ENCODE assay signal across 8 mouse cellular contexts in the genomic region with DNA sequence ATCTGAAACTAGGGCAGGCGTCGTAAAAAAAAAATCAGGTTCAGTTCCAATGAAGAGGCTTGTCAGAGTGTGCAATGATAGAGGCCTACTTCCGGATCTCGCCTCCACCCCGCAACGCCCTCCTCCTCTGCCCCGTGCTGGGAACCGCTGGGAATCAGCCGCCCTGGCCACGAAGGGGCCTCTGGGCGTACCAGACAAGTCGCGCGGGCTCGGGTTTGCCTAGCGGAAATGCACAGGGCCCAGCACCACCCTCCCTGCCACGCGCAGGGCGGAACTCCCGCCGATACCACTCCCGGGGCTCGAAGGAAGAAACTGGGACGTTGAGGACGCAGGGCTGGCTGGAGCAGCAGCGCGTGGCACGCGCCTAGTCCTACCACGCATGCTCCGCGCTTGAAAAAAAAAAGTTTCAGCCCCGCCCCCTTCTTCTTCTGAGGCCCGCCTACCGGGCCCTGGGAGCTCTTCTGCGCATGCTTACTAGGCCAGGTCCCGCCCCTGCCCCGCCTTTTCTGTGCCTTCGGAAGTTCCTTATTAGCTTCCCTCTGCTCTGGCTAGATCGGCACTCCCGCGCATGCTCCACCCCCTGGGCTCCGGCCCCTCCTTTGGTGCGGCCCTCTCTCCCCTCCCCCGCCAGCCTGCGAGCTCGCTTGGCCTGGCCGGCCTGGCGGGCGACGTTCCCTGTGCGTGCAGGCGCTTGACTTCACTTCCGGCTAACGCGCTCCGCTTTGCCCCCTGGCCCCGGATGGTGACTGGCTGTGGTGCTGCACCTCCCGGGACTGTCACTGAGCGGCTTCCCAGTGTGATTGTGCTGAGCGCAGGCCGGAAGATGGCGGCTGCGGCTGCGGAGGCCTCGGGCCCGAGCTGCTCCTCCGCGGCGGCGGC. TPM values are rescaled to one million over a fixed set of nuclear protein-coding genes. Genes with fewer than 3 reads are reported as not detected.
DNase-seq lines count a peak whose midpoint lies in the region; ATAC-seq and TF ChIP-seq lines count a peak whose summit lies in the region.

Birc6 (plus strand) TSS at position 567 of the 879 bp plus-strand sequence.

- peak; percentile 84 for TF ChIP-seq POLR2A in olfactory bulb, adult 2 months (IDR thresholded peaks at IDR 0.05; ENCODE audit: insufficient read depth, low read depth, low read length)
- peak; percentile 63 for TF ChIP-seq POLR2A in thymus, adult 2 months (IDR thresholded peaks at IDR 0.05; ENCODE audit: control insufficient read depth, extremely low read depth, insufficient read depth, low read length, poor library complexity)

- peak within 1 kb of the TSS; percentile 98 for H3K9ac ChIP-seq in forebrain, embryonic 16.5 days (replicated peaks; ENCODE audit: low read depth, low read length)
- H3K9ac ChIP-seq in lung, embryonic 14.5 days, result peak within 1 kb of the TSS; percentile 96

- H3K27ac ChIP-seq in forebrain, embryonic 16.5 days (ENCODE audit: low read length), result peak within 1 kb of the TSS; percentile 96
- peak within 1 kb of the TSS; percentile 95 for H3K27ac ChIP-seq in layer of hippocampus, adult 2 months
- peak within 1 kb of the TSS; percentile 99 for H3K27ac ChIP-seq in lung, embryonic 14.5 days (ENCODE audit: low read depth)
- H3K27ac ChIP-seq in olfactory bulb, adult 2 months (ENCODE audit: insufficient read depth, low read depth, low read length), result peak within 1 kb of the TSS; percentile 84
- H3K27ac ChIP-seq in thymus, adult 2 months (ENCODE audit: control insufficient read depth, insufficient read depth, low read length), result peak within 1 kb of the TSS; percentile 75

- H3K9me3 ChIP-seq in G1E (replicated peaks), result no peaks in the 10 kb centered on the region
- no peaks in the 10 kb centered on the region for H3K9me3 ChIP-seq in forebrain, embryonic 16.5 days (ENCODE audit: control insufficient read depth, low read length)
- H3K9me3 ChIP-seq in lung, embryonic 14.5 days (ENCODE audit: low read depth, low read length), result no peaks in the 10 kb centered on the region

- peaks cover 3% of the 10 kb centered on the region for H3K36me3 ChIP-seq in G1E (replicated peaks)
- no peaks in the 10 kb centered on the region for H3K36me3 ChIP-seq in forebrain, embryonic 16.5 days (ENCODE audit: control insufficient read depth, insufficient read depth)
- no peaks in the 10 kb centered on the region for H3K36me3 ChIP-seq in lung, embryonic 14.5 days (ENCODE audit: insufficient read depth)
- H3K36me3 ChIP-seq in thymus, adult 2 months (ENCODE audit: control insufficient read depth, insufficient read depth, low read length), result no peaks in the 10 kb centered on the region

- under 1% methylated on average over 64 of the region's 71 CpGs for WGBS in forebrain, embryonic 16.5 days
- WGBS in lung, embryonic 14.5 days, result under 1% methylated on average over 66 of the region's 71 CpGs
- under 1% methylated on average over 71 of the region's 71 CpGs for WGBS in olfactory bulb, adult 2 months
- under 1% methylated on average over 71 of the region's 71 CpGs for WGBS in thymus, adult 2 months

- H3K4me3 ChIP-seq in G1E (ENCODE audit: low read depth, low read length), result peak within 1 kb of the TSS; percentile 96
- H3K4me3 ChIP-seq in forebrain, embryonic 16.5 days (replicated peaks; ENCODE audit: low read length), result peak within 1 kb of the TSS; percentile 100
- peak within 1 kb of the TSS; percentile 96 for H3K4me3 ChIP-seq in layer of hippocampus, adult 2 months
- peak within 1 kb of the TSS; percentile 96 for H3K4me3 ChIP-seq in lung, embryonic 14.5 days (ENCODE audit: low read depth, low read length)
- peak within 1 kb of the TSS; percentile 81 for H3K4me3 ChIP-seq in olfactory bulb, adult 2 months (ENCODE audit: insufficient read depth, low read depth, low read length)
- peak within 1 kb of the TSS; percentile 95 for H3K4me3 ChIP-seq in thymus, adult 2 months (ENCODE audit: control insufficient read depth, insufficient read depth, low read length)

- no peaks in the 10 kb centered on the region for H3K27me3 ChIP-seq in G1E (ENCODE audit: insufficient read depth, low read length)
- H3K27me3 ChIP-seq in forebrain, embryonic 16.5 days (replicated peaks; ENCODE audit: control insufficient read depth, insufficient read depth, low read length), result no peaks in the 10 kb centered on the region
- no peaks in the 10 kb centered on the region for H3K27me3 ChIP-seq in lung, embryonic 14.5 days (ENCODE audit: insufficient read depth, low read length)
- no peaks in the 10 kb centered on the region for H3K27me3 ChIP-seq in thymus, adult 2 months (ENCODE audit: control insufficient read depth, insufficient read depth, low read length)

- intact Hi-C loops in heart, postnatal 36 days (cut with DNase I), result loop anchor here (2.0 kb wide), 1 partner anchor 39 kb away; the partner anchor contains the start of gene Yipf4

- DNase-seq in G1E (ENCODE audit: low spot score), result peak; percentile 93
- peak; percentile 100 for DNase-seq in cerebellum, adult 18-20 months
- peak; percentile 100 for DNase-seq in heart, postnatal 36 days
- peak; percentile 100 for DNase-seq in layer of hippocampus, adult 2 months (ENCODE audit: low spot score in 2 of 2)
- peak; percentile 100 for DNase-seq in lung, embryonic 14.5 days
- peak; percentile 100 for DNase-seq in thymus, adult 2 months

- no peak for TF ChIP-seq CTCF in G1E (IDR thresholded peaks at IDR 0.05; ENCODE audit: low read depth, low read length)
- TF ChIP-seq CTCF in layer of hippocampus, adult 2 months (conservative IDR thresholded peaks at IDR 0.05), result peak; percentile 34
- TF ChIP-seq CTCF in lung, embryonic 14.5 days (IDR thresholded peaks at IDR 0.05; ENCODE audit: low read depth), result no peak
- TF ChIP-seq CTCF in olfactory bulb, adult 2 months (IDR thresholded peaks at IDR 0.05; ENCODE audit: insufficient read depth, low read depth, low read length), result no peak
- TF ChIP-seq CTCF in thymus, adult 2 months (IDR thresholded peaks at IDR 0.05; ENCODE audit: borderline replicate concordance, control insufficient read depth, extremely low read depth, insufficient read depth, low read length, poor library complexity), result peak; percentile 65; the same call in 1 of the 2 replicates

- ATAC-seq in G1E (ENCODE audit: extremely low read depth, insufficient number of reproducible peaks, low FRiP score, poor library complexity, severe bottlenecking), result peak; percentile 89
- ATAC-seq in forebrain, embryonic 16.5 days, result peak; percentile 97
- peak; percentile 97 for ATAC-seq in lung, embryonic 14.5 days (ENCODE audit: insufficient read depth)

- peak within 1 kb of the TSS; percentile 95 for H3K4me2 ChIP-seq in forebrain, embryonic 16.5 days (ENCODE audit: low read length)
- peak within 1 kb of the TSS; percentile 90 for H3K4me2 ChIP-seq in lung, embryonic 14.5 days

- H3K4me1 ChIP-seq in G1E (ENCODE audit: insufficient read depth, low read depth, low read length), result peaks cover 27% of the 10 kb centered on the region
- peaks cover 19% of the 10 kb centered on the region for H3K4me1 ChIP-seq in forebrain, embryonic 16.5 days (replicated peaks; ENCODE audit: control insufficient read depth, insufficient read depth, low read length)
- H3K4me1 ChIP-seq in lung, embryonic 14.5 days (ENCODE audit: insufficient read depth), result peaks cover 11% of the 10 kb centered on the region
- no peaks in the 10 kb centered on the region for H3K4me1 ChIP-seq in olfactory bulb, adult 2 months (ENCODE audit: control insufficient read depth, insufficient read depth, low read length)
- peaks cover 3% of the 10 kb centered on the region for H3K4me1 ChIP-seq in thymus, adult 2 months (replicated peaks; ENCODE audit: control insufficient read depth, insufficient read depth, low read length)

RNA-seq across cellular contexts. Expression of gene Birc6, which starts in this region (rescaled TPM):
- 266 and 279 TPM in 2 replicates for total RNA-seq in G1E (2014; fragmentation: Nextera tagmentation)
- 133 and 151 TPM in 2 replicates for total RNA-seq in G1E (2017)
- 25.0 and 33.4 TPM in 2 replicates for polyA plus RNA-seq in G1E (2012)
- polyA plus RNA-seq in forebrain, embryonic 16.5 days (2015; fragmentation: Nextera tagmentation; extraction: Ambion mirVana), result 90.9 and 95.5 TPM in 2 replicates
- 10 to 100 TPM; 82.2 to 82.6 TPM for total RNA-seq in heart, postnatal 36 days (2021)
- total RNA-seq in layer of hippocampus, adult 2 months (2021), result 100 to 1,000 TPM; 115 to 124 TPM
- 98.4 and 99.8 TPM in 2 replicates for polyA plus RNA-seq in lung, embryonic 14.5 days (2014; fragmentation: Nextera tagmentation; extraction: Ambion mirVana)
- polyA plus RNA-seq in olfactory bulb, adult 2 months (2012; ENCODE audit: insufficient read depth, insufficient read length, low replicate concordance, missing spikeins), result 49.8 and 211 TPM in 2 replicates
- polyA plus RNA-seq in thymus, adult 2 months (2012; rRNA removed), result 216 and 221 TPM in 2 replicates

Comparison
In these comparisons a context has a peak if more than half of its experiments do, and no peak if none do; other contexts are left out.
1. Peak in every context shown above with its lines: DNase-seq, ATAC-seq, H3K4me3 ChIP-seq and H3K27ac ChIP-seq.
2. CTCF ChIP-seq: peak in layer of hippocampus, adult 2 months (single experiment) and thymus, adult 2 months (single experiment); none in G1E (single experiment), lung, embryonic 14.5 days (single experiment) and olfactory bulb, adult 2 months (single experiment).